Mouse (Mus musculus): ENCODE data around the gene Clybl. TPM values are rescaled to one million over a fixed set of nuclear protein-coding genes. Genes with fewer than 3 reads are reported as not detected.

Gene Clybl
- total RNA-seq (2017), result 6.9 and 9.1 TPM in 2 replicates

- ATAC-seq (replicated peaks in 1 of 2; ENCODE audit: insufficient read depth in 1 of 2, low FRiP score in 2 of 2, low TSS enrichment in 1 of 2, low read depth in 1 of 2, poor library complexity in 2 of 2, severe bottlenecking in 2 of 2), result peak; percentile 97 to 98
Measured at GRCm38 (mm10) chr14:122181078-122181814, at the start of gene Clybl. Gene Clybl (plus strand): TSS chr14:122181704.

DNA sequence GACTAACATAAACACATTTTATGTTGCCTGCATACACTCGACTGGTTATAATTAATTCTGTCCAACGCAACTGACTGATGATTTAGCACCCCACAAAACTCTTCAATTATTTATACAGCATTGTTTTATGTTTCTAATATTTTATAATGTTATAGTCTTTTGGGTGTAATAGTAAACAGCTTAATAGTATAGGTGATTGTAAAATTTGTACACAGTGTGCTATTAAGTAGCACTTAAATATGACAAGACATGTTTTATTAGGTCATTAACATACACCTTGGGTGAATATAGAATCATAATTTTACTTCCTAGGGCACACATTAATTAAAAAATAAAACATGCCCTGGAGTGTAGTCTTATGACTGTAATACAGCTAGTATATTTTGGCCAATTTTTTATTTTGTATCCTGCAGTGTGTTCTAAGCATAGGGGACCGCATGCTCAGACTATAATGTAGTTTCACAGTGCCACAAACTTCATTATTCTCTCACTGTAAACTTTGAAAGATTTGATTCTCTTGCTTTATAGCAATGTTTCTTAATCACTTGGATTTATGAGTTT, 45.1 kb upstream of the Clybl start:
- no peak for ATAC-seq (replicated peaks in 1 of 2; ENCODE audit: insufficient read depth in 1 of 2, low FRiP score in 2 of 2, low TSS enrichment in 1 of 2, low read depth in 1 of 2, poor library complexity in 2 of 2, severe bottlenecking in 2 of 2)

DNA sequence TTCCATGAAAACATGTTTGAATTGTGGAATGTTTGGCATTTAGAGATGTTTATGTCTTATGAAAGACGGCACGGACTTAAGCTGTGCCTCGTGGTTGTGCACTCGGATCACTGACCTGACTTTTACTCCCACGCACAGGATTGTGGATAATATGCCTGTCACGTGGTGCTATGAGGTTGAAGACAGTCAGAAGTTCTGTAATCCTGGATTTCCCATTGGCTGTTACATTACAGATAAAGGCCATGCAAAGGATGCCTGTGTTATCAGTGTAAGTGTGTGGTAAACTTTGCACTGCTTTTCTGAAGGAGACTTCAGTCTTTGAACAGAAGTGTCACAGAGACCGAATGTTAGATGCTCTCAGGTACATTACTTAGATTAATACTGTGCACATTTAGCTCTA, 44.3 kb upstream of the Clybl start:
- no peak for ATAC-seq (replicated peaks in 1 of 2; ENCODE audit: insufficient read depth in 1 of 2, low FRiP score in 2 of 2, low TSS enrichment in 1 of 2, low read depth in 1 of 2, poor library complexity in 2 of 2, severe bottlenecking in 2 of 2)

- no peak for ATAC-seq (replicated peaks in 1 of 2; ENCODE audit: insufficient read depth in 1 of 2, low FRiP score in 2 of 2, low TSS enrichment in 1 of 2, low read depth in 1 of 2, poor library complexity in 2 of 2, severe bottlenecking in 2 of 2)
Measured at GRCm38 (mm10) chr14:122140126-122140525, 41.4 kb upstream of the Clybl start.

DNA sequence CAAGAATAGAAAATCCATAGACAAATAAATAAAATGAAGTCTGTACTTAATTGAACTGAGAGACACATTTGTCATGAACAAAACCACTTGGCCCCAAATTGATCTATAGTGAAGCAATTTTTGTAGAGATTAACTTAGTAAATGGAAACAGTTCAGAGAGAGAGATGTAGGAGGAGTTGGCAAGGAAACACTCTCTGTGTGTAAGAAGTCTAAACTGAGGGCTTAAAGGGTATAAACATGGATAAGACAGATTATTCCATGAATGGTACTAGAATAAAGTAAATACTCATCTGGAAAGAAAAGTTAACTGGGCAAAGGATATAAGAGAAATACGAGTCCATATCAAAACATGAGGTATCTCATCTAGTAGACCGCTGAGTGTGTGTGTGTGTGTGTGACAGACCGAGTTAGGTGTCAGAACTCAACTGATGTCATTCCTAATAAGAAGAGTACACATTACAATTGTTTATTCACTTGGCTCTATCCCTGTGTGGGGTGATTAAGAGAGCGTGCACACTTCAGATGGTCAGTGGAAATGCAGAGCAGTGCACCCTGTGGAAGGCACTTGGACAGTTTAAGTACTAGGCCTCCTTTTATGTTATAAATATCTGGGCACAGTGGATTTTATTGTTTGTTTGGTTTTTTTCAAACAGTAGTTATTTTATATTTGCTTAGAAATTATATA, 37.8 kb upstream of the Clybl start:
- ATAC-seq (replicated peaks in 1 of 2; ENCODE audit: insufficient read depth in 1 of 2, low FRiP score in 2 of 2, low TSS enrichment in 1 of 2, low read depth in 1 of 2, poor library complexity in 2 of 2, severe bottlenecking in 2 of 2), result no peak

DNA sequence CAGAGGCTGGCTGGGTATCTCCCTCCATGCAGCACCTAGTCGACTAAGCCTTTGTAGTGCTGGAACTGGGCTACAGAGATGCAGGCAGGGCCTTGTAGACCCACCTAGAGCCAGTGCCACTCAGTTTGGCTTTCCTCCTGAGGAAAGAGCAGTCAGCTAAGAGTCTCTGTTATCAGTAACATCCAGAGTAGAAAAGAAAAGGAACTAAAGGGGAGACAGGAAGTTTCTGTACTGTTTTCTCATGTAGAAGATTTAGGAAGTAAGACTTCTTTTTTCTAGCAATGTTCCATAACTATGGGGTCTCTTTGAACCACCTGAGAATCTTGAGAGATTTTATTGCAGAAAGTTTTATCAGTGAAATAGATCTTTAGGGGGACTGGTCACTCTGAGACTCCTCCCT, 36.1 kb upstream of the Clybl start:
- peak; percentile 72 to 82 for ATAC-seq (replicated peaks in 1 of 2; ENCODE audit: insufficient read depth in 1 of 2, low FRiP score in 2 of 2, low TSS enrichment in 1 of 2, low read depth in 1 of 2, poor library complexity in 2 of 2, severe bottlenecking in 2 of 2)

DNA sequence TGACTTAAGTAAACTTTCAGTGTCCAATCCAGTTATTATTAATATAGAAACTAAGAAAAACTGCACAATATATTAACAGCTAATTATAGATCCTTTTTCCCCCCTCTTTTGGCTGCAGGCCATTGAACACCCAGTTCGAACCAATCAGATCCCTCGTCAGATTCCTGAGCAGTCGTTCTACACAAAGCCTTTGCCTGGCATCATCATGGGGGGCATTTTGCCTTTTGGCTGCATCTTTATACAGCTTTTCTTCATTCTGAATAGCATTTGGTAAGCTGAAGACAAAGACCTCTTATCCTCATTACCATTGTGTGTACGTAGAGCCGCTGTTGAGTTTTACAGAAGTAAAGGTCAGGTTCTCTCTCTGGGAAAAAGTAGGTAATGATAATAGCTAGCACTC, 30.9 kb upstream of the Clybl start:
- no peak for ATAC-seq (replicated peaks in 1 of 2; ENCODE audit: insufficient read depth in 1 of 2, low FRiP score in 2 of 2, low TSS enrichment in 1 of 2, low read depth in 1 of 2, poor library complexity in 2 of 2, severe bottlenecking in 2 of 2)

DNA sequence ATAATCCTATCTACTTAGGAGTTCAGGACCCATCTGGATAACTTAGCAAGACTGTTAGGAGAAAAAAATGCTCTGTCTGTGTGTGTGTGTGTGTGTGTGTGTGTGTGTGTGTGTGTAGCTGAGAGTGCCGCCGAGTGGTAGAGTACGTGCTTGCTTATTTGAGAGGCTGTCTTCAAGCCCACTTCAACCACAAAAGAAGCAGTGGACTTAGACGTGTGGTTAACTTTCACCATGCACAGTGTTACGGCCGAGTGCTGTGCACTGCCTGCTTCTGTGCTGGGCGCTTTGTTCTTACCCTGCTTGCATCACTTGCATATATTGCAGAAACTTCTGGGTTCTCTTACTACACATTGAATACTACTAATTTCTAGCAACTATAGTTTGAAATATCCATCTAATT, 23.8 kb upstream of the Clybl start:
- ATAC-seq (replicated peaks in 1 of 2; ENCODE audit: insufficient read depth in 1 of 2, low FRiP score in 2 of 2, low TSS enrichment in 1 of 2, low read depth in 1 of 2, poor library complexity in 2 of 2, severe bottlenecking in 2 of 2), result no peak

DNA sequence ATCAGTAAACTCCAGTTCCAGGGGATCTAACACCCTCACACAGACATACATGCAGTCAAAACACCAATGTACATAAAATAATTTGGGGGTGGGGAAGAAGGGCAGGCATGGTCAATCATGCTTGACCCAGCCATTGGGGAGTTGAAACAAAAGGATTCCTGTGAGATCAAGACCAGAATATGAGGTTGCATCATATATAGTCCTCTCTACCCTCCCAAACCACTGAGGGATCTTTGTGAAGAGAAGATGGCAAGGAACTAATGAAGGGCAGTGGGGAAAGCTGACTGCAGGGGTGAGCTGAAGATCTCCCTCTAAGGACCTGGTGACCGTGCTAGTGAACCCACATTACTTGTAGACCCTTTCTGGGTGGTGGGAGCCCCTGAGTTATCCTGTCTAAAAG, 20.6 kb upstream of the Clybl start:
- ATAC-seq (replicated peaks in 1 of 2; ENCODE audit: insufficient read depth in 1 of 2, low FRiP score in 2 of 2, low TSS enrichment in 1 of 2, low read depth in 1 of 2, poor library complexity in 2 of 2, severe bottlenecking in 2 of 2), result no peak

DNA sequence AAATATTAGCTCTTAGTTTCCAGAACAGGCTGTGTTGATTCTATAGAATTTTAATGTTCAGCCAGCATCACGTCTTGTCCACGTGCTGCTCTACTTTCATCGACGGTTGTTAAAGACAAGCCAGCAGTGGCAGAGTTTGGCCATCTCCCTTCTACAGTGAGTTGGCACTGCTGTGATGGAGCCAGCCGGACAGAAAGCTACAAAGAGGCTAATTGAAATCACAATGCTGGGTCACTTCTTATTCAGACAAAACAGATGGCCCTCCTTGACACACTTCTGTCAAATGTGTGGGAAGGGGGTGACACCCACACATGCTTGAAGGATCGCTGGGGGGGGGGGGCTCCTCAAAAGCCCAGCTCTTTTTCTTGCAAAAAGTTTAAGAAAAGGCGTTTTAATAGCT, 12.6 kb upstream of the Clybl start:
- no peak for ATAC-seq (replicated peaks in 1 of 2; ENCODE audit: insufficient read depth in 1 of 2, low FRiP score in 2 of 2, low TSS enrichment in 1 of 2, low read depth in 1 of 2, poor library complexity in 2 of 2, severe bottlenecking in 2 of 2)

DNA sequence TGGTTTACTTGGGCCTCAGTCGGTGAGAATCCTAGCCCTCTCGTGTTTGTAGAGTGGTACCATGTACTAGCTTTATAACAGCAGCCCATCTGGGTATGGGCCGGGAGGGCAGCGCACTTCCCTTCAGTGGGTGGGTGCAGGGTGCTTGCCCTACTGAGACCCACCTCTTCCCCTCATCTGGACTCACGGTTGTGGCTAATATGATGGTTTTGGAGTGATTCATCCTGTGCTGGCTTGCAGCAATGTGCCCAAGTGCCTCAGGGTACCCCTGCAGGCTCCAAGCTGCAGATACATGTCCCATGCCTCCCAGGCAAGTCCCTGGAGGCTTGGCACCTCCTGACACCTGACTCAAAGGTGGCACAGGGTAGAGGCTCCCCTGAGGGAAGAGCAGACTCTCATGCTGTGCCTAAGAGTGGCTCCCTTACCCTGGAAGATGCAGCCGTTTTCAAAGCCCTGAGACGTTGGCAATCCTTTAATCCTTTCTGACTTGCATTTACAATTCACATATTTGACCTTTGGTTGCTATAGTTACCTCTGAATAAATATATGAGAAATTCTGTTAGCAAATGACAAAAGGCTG, 11.2 kb upstream of the Clybl start:
- no peak for ATAC-seq (replicated peaks in 1 of 2; ENCODE audit: insufficient read depth in 1 of 2, low FRiP score in 2 of 2, low TSS enrichment in 1 of 2, low read depth in 1 of 2, poor library complexity in 2 of 2, severe bottlenecking in 2 of 2)

DNA sequence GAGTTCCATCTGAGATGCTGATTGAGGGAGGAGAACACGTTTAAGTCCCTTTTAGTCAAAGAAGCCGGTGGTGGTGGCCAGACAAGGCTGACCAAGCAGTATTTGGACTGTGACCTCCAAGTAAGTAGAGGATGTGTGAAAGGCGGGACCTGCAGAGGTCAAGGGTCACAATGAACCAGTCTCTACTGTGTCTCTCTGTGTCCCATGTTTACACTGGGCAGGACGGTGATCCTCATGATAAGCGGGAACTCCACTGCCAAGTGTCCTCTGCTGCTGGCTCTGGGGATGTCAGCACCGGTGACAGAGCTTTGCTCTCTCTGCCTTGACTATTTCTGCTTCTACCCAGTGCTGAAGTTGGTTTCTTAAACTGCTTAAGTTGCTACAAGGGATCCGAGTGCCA, 10.5 kb upstream of the Clybl start:
- ATAC-seq (replicated peaks in 1 of 2; ENCODE audit: insufficient read depth in 1 of 2, low FRiP score in 2 of 2, low TSS enrichment in 1 of 2, low read depth in 1 of 2, poor library complexity in 2 of 2, severe bottlenecking in 2 of 2), result no peak

- no peak for ATAC-seq (replicated peaks in 1 of 2; ENCODE audit: insufficient read depth in 1 of 2, low FRiP score in 2 of 2, low TSS enrichment in 1 of 2, low read depth in 1 of 2, poor library complexity in 2 of 2, severe bottlenecking in 2 of 2)
Measured at GRCm38 (mm10) chr14:122176263-122176798, 5.2 kb upstream of the Clybl start.

- no peak for ATAC-seq (replicated peaks in 1 of 2; ENCODE audit: insufficient read depth in 1 of 2, low FRiP score in 2 of 2, low TSS enrichment in 1 of 2, low read depth in 1 of 2, poor library complexity in 2 of 2, severe bottlenecking in 2 of 2)
Measured at GRCm38 (mm10) chr14:122179262-122179661, 2.2 kb upstream of the Clybl start.

DNA sequence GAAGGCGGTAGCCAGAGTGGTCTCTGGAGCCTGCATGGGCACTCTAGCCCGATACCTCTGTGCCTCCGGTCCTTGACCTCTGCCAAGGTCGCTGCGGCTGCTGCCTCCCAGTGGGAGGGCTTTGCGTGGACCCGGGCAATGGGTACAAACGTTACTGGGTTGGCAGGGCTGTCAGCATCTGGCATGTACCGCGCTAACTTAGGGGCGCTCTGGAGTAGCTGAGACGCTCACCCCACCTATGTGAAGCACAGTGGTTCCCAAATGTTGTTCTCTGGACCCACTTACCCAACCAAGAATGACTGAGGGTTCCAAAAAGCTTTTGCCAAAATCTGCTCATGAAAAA, 282 bp downstream of the Clybl start:
- peak in 1 of 2 experiments; percentile 12; a peak in 3 of 4 replicates for ATAC-seq (replicated peaks in 1 of 2; ENCODE audit: insufficient read depth in 1 of 2, low FRiP score in 2 of 2, low TSS enrichment in 1 of 2, low read depth in 1 of 2, poor library complexity in 2 of 2, severe bottlenecking in 2 of 2)

DNA sequence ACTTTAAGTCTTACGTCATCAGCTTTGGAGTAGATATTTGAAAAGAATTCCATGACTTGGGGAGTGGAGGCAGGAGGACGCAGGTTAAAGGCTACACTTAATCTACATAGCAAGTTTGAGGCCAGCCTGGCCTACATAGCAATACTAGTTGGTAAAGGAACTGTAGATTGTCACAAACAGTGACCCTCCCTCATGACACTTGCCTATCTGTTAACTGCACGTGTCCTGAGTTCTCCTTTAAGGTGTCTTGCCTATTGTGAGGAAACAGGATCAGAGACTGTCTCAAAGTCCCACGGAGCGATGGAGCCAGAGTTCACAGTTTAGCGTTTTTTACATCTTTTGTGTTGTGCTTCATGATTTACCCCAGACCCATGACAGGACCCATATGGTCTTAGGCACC, 716 bp downstream of the Clybl start:
- no peak for ATAC-seq (replicated peaks in 1 of 2; ENCODE audit: insufficient read depth in 1 of 2, low FRiP score in 2 of 2, low TSS enrichment in 1 of 2, low read depth in 1 of 2, poor library complexity in 2 of 2, severe bottlenecking in 2 of 2)

GRCm38 (mm10) chr14:122183974-122184373, 2.5 kb downstream of the Clybl start:
- no peak for ATAC-seq (replicated peaks in 1 of 2; ENCODE audit: insufficient read depth in 1 of 2, low FRiP score in 2 of 2, low TSS enrichment in 1 of 2, low read depth in 1 of 2, poor library complexity in 2 of 2, severe bottlenecking in 2 of 2)

GRCm38 (mm10) chr14:122188250-122188649, 6.7 kb downstream of the Clybl start:
- no peak for ATAC-seq (replicated peaks in 1 of 2; ENCODE audit: insufficient read depth in 1 of 2, low FRiP score in 2 of 2, low TSS enrichment in 1 of 2, low read depth in 1 of 2, poor library complexity in 2 of 2, severe bottlenecking in 2 of 2)

All from hematopoietic stem cell, adult 5-6 weeks (primary cell).